In genomic region chr6:82041488-82042295, GRCm38 (mm10) we compare ENCODE assay signal across 8 mouse cellular contexts. TPM values are rescaled to one million over a fixed set of nuclear protein-coding genes. Genes with fewer than 3 reads are reported as not detected.
DNase-seq lines count a peak whose midpoint lies in the region; ATAC-seq and TF ChIP-seq lines count a peak whose summit lies in the region.

No protein-coding gene starts in this region.

- H3K4me2 ChIP-seq in lung, embryonic 15.5 days, result peak overlapping the region; percentile 79

- WGBS in kidney, adult 2 months, result under 1% methylated on average over 50 of the region's 50 CpGs
- WGBS in lung, embryonic 15.5 days, result 1% methylated on average over 47 of the region's 50 CpGs

- H3K27me3 ChIP-seq in kidney, adult 2 months (replicated peaks; ENCODE audit: control insufficient read depth, insufficient read depth, low read length), result no peaks in the 10 kb centered on the region
- H3K27me3 ChIP-seq in lung, embryonic 15.5 days, result no peaks in the 10 kb centered on the region

- ATAC-seq in lung, embryonic 15.5 days (ENCODE audit: borderline replicate concordance, extremely low read depth, low FRiP score, low TSS enrichment), result peak; percentile 79

- no peaks in the 10 kb centered on the region for H3K36me3 ChIP-seq in kidney, adult 2 months (ENCODE audit: control insufficient read depth, insufficient read depth, low read length)
- H3K36me3 ChIP-seq in lung, embryonic 15.5 days, result no peaks in the 10 kb centered on the region

- intact Hi-C loops in gastrocnemius, postnatal 14 days (cut with DNase I; ENCODE audit: low total_unique reads), result no loop called here
- intact Hi-C loops in gastrocnemius, postnatal 36 days (cut with DNase I), result loop anchor here (2.0 kb wide), 1 partner anchor 55 kb away; no protein-coding TSS in a partner anchor

- no peak for TF ChIP-seq CTCF in kidney, adult 2 months (conservative IDR thresholded peaks at IDR 0.05; ENCODE audit: insufficient read depth, insufficient read length, low read depth, low read length)

- TF ChIP-seq POLR2A in kidney, adult 2 months (IDR thresholded peaks at IDR 0.05; ENCODE audit: low read depth, low read length), result peak; percentile 37

- DNase-seq in gastrocnemius, postnatal 14 days, result peak; percentile 14
- no peak for DNase-seq in gastrocnemius, postnatal 36 days
- peak; percentile 53 to 57 for DNase-seq in adrenal gland, postnatal 36 days
- peak; percentile 32 to 42 for DNase-seq in heart, adult 18-20 months
- DNase-seq in kidney, adult 2 months, result peak; percentile 87
- peak; percentile 31 to 47 for DNase-seq in right cerebral cortex, postnatal 10 days (ENCODE audit: low spot score in 2 of 2)
- no peak for DNase-seq in cerebellum, postnatal 36 days

- H3K9me3 ChIP-seq in lung, embryonic 15.5 days, result no peaks in the 10 kb centered on the region

- peak overlapping the region; percentile 83 for H3K4me3 ChIP-seq in kidney, adult 2 months (ENCODE audit: insufficient read depth, low read depth, low read length)
- H3K4me3 ChIP-seq in lung, embryonic 15.5 days, result peak overlapping the region; percentile 77

- H3K27ac ChIP-seq in kidney, adult 2 months (ENCODE audit: insufficient read depth, low read depth, low read length), result peak overlapping the region; percentile 98
- peak overlapping the region; percentile 96 for H3K27ac ChIP-seq in lung, embryonic 15.5 days

- H3K9ac ChIP-seq in lung, embryonic 15.5 days, result peak overlapping the region; percentile 80

- peaks cover 12% of the 10 kb centered on the region; the same call in 1 of the 2 replicates for H3K4me1 ChIP-seq in kidney, adult 2 months (ENCODE audit: control insufficient read depth, insufficient read depth, low read length)
- peaks cover 53% of the 10 kb centered on the region for H3K4me1 ChIP-seq in lung, embryonic 15.5 days

RNA-seq across cellular contexts. Expression of gene Eva1a, which starts 0.8 kb away (rescaled TPM):
- total RNA-seq in gastrocnemius, postnatal 14 days (2021), result 1 to 10 TPM; 1.0 to 1.3 TPM
- total RNA-seq in gastrocnemius, postnatal 36 days (2021), result under 1 TPM; 0.64 to 0.67 TPM
- 1 to 10 TPM; 1.3 to 1.6 TPM for total RNA-seq in adrenal gland, postnatal 36 days (2021)
- total RNA-seq in heart, adult 18-20 months (2021), result 1 to 10 TPM; 2.0 to 3.7 TPM
- polyA plus RNA-seq in kidney, adult 2 months (2012; rRNA removed), result 34.3 and 39.2 TPM in 2 replicates
- polyA plus RNA-seq in lung, embryonic 15.5 days (2015; fragmentation: Nextera tagmentation; extraction: Ambion mirVana), result 44.7 and 48.4 TPM in 2 replicates

Comparison
In these comparisons a context has a peak if more than half of its experiments do, and no peak if none do; other contexts are left out.
1. DNase-seq: peak in gastrocnemius, postnatal 14 days (single experiment), adrenal gland, postnatal 36 days (2 of 2), heart, adult 18-20 months (2 of 2), kidney, adult 2 months (single experiment) and right cerebral cortex, postnatal 10 days (2 of 2); none in gastrocnemius, postnatal 36 days (0 of 2) and cerebellum, postnatal 36 days (0 of 2).